Mouse (Mus musculus) bone marrow macrophage, adult 2 months (primary cell): ENCODE data around the gene Rcbtb2. TPM values are rescaled to one million over a fixed set of nuclear protein-coding genes. Genes with fewer than 3 reads are reported as not detected.

Experiments used
- H3K27ac ChIP-seq: 2 replicates; pipeline ENCODE4 v1.5.1; 2012; ENCODE audit warnings: low read depth, low read length; ENCODE audit not compliant: insufficient read depth
- H3K4me1 ChIP-seq: 2 replicates; pipeline ENCODE4 v1.6.1; 2012; ENCODE audit warnings: low read length; ENCODE audit not compliant: control insufficient read depth, insufficient read depth
- H3K4me3 ChIP-seq: 2 replicates; pipeline ENCODE4 v1.5.1; 2012; ENCODE audit warnings: mild to moderate bottlenecking, low read length, moderate library complexity; ENCODE audit not compliant: insufficient read depth
- CTCF ChIP-seq: IDR thresholded peaks from 2 replicates; pipeline ENCODE4 v1.5.1; 2012; ENCODE audit warnings: low read depth, mild to moderate bottlenecking, low read length, moderate library complexity
- POLR2A ChIP-seq: IDR thresholded peaks from 2 replicates; pipeline ENCODE4 v1.6.1; 2012; ENCODE audit warnings: mild to moderate bottlenecking, low read depth, low read length, borderline replicate concordance
- polyA plus RNA-seq: library from polyadenylated mRNA; stranded (reverse); fragments of >200 nt; gene quantifications from 2 replicates; pipeline ENCODE4 v1.2.4, GENCODE M21; 2012; ENCODE audit not compliant: missing spikeins, insufficient read depth, insufficient read length

Gene Rcbtb2
- polyA plus RNA-seq, 1 experiment = 371 TPM

DNA sequence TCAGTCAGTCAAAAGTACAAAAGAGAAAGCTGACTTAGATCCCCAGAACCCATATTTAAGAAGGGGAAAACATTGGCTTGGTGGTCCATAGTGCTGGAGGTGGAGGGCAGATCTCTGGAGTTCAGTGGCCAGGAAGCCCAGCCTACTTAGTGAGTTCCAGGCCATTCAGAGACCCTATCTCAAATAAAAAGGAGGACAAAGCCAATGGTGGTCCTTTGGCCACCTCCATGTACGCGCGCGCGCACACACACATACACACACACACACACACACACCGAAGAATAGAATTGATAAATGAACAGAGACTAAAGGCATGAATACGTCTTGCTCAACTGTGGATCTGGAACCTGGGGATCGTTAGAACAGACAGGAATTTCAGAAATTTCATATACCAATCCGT is 544 bp downstream of the Rcbtb2 start:
- H3K27ac ChIP-seq = peak overlapping the region; percentile 99
- H3K4me3 ChIP-seq = peak overlapping the region; percentile 13; the same call in 1 of the 2 replicates
- TF ChIP-seq CTCF (no peak), POLR2A (no peak)
- H3K4me1 ChIP-seq = peaks cover 47% of the 10 kb centered on the region

GRCm38 (mm10) chr14:73123786-73124185 is 949 bp downstream of the Rcbtb2 start:
- Histone ChIP-seq H3K4me1 (peaks cover 43% of the 10 kb centered on the region), H3K27ac (no peak overlapping the region), H3K4me3 (no peak overlapping the region)
- TF ChIP-seq CTCF (no peak), POLR2A (no peak)

DNA sequence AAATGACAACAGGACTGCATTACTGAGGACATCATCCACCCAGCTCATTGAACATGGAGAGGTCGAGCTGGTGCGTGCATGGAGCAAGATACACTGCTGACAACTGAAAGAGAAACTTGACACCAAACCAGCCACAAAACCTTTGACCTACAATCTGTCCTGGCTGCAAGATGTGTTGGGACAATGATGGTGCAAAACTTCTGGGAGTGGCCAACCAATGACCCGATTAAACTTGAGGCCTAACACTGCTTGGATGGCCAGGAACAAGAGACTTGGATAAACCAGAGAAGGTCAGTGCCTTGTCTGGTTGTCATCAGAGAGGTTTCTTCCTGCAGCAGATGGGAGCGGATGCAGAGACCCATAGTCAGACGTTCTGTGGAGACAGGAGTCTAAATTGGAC is 7.7 kb downstream of the Rcbtb2 start:
- TF ChIP-seq POLR2A (no peak), CTCF (no peak)
- no peak overlapping the region for H3K4me3 ChIP-seq
- no peaks in the 10 kb centered on the region for H3K4me1 ChIP-seq
- H3K27ac ChIP-seq = no peak overlapping the region

DNA sequence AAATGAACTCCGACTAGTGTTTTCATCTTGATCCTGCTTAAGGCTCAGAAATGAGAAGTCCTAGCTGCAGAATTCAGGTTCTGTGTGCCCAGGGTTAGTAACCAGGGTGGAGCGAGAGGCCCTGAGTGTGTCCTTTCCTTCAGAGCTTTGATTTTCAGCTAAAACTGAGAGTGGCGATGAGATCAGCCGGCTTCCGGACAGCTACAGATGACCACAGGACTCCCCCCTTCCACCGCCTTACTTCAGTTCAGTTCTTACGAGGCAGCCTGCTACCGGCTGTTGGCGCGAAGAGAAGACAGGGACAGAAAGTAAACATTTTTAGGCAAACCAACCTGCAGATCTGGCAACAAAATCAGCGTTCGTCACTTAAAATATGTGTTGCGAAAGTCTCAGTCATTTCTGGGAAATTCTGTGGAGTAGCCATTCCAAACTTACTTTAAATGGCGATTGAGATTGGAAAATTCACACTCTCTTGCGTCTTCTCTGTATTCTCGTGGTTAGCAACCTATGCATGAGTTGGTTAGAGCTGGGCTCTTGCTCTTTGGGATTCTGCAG is 9.1 kb downstream of the Rcbtb2 start:
- no peak overlapping the region for H3K4me3 ChIP-seq
- TF ChIP-seq CTCF = no peak
- no peak for TF ChIP-seq POLR2A
- no peak overlapping the region for H3K27ac ChIP-seq
- H3K4me1 ChIP-seq = no peaks in the 10 kb centered on the region

DNA sequence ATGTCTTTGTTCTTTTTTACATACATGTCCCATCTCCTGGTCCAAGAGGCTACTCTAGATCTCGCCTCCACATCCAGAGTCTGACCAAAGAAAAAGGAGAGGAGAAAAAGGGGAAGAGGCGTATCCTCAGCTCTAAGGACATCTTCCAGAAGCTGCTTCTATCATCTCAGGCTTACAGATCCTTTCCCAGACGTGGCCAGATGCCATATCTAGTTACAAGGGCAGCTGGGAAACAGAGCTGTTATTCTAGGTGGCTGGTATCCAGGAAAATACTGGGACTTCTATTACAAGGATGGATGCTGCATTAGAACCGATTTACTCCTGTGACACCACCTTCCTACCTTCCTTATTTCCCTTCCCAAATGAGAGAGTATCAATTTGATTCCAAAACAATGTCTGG is 9.9 kb downstream of the Rcbtb2 start:
- Histone ChIP-seq H3K4me3 (no peak overlapping the region), H3K27ac (no peak overlapping the region), H3K4me1 (no peaks in the 10 kb centered on the region)
- TF ChIP-seq CTCF (no peak), POLR2A (no peak)

DNA sequence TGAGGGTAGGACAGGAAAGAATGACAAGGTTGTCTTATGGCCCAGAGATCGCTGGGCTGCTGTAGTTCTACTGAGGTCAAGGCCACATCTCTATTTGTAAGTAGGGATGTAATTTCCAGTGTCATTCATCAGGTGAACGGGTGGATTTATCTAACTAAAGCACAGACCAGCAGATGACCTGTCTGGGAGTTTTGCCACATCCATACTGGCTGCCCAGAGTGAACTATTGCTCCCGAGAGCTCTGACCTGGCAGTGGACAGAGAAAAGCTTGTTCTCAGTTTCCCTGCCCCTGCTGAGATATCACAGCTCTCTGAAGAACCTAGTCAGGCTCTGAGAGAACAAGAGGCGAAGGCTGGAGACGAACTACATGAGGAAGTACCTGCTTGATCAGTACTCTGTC is 14.4 kb downstream of the Rcbtb2 start:
- Histone ChIP-seq H3K4me1 (peaks cover 21% of the 10 kb centered on the region), H3K4me3 (no peak overlapping the region), H3K27ac (no peak overlapping the region)
- TF ChIP-seq POLR2A (no peak), CTCF (no peak)

- no peak for TF ChIP-seq POLR2A
- TF ChIP-seq CTCF = no peak
- peak overlapping the region; percentile 5; the same call in 1 of the 2 replicates for H3K27ac ChIP-seq
- H3K4me1 ChIP-seq = peaks cover 21% of the 10 kb centered on the region
- peak overlapping the region; percentile 50 for H3K4me3 ChIP-seq
Measured at GRCm38 (mm10) chr14:73138483-73138882, 15.6 kb downstream of the Rcbtb2 start.

DNA sequence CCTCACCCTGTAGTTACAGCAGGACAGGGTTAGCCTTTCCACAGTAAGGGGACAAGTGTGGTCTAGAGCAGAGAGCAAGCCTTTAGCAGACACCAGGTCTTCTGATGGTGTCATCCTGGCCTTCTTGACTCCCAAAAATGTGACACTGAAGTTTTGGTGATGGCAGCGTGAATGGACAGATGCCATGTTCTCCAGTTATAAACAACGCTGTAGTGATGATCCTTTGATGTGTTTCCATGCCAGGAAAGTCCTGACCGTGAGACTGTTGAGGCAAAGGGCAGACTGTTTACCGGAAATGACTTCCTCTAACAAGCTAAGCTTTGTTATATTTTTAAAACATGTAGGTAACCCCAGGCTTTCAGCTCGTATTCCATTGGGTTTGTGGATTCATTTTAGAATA is 17.0 kb downstream of the Rcbtb2 start:
- Histone ChIP-seq H3K27ac (no peak overlapping the region), H3K4me3 (peak overlapping the region; percentile 26), H3K4me1 (peaks cover 29% of the 10 kb centered on the region)
- TF ChIP-seq CTCF (no peak), POLR2A (no peak)

GRCm38 (mm10) chr14:73141800-73142199 is 19.0 kb downstream of the Rcbtb2 start:
- H3K27ac ChIP-seq = no peak overlapping the region
- TF ChIP-seq CTCF = no peak
- H3K4me1 ChIP-seq = peaks cover 29% of the 10 kb centered on the region
- no peak overlapping the region for H3K4me3 ChIP-seq

DNA sequence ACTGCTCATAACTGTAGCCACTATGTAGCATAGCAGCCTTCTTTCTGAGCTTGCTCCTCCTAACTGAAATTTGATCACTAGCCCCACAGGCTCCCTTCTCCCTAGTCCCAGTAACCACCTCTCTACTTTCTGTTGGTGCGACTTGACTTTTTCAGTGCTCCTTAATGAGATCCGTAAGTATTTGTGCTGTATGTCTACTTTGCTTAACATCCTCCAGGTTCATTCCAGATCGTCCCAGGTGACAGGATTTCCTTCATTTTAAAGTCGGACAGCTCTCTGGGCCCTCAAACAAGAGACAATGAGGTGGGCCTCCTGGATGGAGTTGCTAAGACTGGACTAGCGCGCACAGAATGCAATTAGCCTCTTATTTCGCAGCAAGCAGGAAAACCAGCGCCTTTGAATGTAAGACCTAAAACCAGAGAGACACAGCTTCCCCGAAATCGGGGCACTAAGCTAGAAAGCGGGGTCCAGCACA is 19.6 kb downstream of the Rcbtb2 start:
- Histone ChIP-seq H3K27ac (peak overlapping the region; percentile 83), H3K4me1 (peaks cover 34% of the 10 kb centered on the region), H3K4me3 (peak overlapping the region; percentile 61)
- TF ChIP-seq POLR2A (no peak), CTCF (no peak)
